Mouse (Mus musculus) retina, postnatal 1 day (tissue): ENCODE data around the gene Ube2v1.
"Not testable (repeated sequence)": the region's sequence is repeated elsewhere in the genome, so short reads cannot be mapped to it uniquely, and the experiment has no call there.

ENCODE experiments used
- DNase-seq: peaks from one replicate; pipeline ENCODE4 v3.0.0-alpha.2; 2012

Gene Ube2v1

DNA sequence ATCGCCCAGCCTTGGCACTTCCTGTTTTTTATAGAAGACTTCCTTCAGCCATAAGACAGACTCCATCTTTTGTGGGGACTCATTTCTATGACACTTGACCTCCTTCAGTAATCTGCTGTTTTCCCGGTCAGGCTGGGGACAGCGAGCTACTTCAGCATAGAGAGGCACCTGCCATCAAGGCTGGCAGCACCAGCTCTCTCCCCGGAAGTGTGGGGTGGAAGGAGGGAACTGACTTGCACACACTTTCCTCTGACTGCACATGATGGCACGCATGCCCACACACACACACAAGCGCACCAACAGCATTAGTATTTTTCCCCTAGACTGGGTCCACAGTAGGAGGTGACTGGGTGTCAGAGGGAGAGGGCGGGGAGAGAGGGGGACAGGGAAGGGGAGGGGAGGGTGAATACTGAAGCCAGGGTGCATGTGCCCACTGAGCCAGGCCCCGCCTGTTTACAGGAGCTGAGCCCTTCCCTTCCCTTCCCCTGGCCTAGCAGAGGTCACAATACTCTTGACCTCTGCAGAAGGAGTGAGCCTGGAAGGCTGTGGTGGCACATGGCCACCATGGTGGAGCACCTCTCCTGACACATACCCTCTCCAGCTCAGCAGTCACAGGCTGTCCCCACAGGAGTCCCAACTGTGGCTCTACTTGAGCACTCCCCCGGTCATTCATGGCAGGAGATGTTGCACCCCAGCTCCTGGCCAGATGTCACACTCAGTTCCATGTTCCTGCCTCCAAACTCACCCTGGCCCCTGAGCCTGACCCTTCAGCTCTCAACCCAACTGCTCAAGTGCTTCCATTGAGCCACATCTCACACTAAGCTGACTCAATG, 10.4 kb downstream of the Ube2v1 start:
- DNase-seq = no peak

DNA sequence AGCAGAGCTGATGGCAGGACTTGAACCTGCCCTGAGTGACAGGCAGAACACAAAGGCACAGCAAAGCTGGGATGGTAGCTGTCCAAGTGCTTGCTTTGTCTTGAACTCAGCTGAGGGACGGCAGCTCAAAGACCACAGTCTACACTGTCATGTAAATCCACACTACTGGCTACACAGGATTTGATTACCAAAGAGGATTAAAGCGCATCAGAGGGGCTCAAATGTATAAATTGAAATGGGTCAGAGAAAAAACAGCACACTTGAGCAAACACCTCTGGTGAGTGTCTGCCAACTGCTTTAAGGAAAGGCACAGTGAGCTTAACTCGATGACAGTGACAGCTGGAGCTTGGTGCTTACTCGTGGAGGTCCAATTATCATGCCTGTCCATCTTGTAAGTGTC, 14.4 kb downstream of the Ube2v1 start:
- peak; percentile 80 for DNase-seq

DNA sequence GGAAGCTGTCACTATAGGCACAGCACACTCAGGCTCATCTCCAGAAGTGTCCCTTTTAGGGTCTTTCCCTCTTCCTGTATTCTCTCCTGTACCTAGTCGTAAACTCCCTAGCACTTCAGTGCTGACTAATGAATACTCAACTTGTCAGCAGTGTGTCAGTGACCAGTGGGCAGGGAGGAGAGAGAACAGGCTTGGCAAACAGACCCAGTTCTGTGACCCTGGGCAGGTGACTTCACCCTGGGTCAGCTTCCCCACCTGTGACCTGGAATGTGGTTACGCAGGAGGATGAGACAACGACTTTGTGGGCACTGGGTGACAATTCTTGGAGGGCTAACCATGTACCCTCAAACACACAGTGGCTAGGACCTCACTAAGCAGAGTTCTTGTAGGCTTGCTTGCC, 14.9 kb downstream of the Ube2v1 start:
- no peak for DNase-seq

DNA sequence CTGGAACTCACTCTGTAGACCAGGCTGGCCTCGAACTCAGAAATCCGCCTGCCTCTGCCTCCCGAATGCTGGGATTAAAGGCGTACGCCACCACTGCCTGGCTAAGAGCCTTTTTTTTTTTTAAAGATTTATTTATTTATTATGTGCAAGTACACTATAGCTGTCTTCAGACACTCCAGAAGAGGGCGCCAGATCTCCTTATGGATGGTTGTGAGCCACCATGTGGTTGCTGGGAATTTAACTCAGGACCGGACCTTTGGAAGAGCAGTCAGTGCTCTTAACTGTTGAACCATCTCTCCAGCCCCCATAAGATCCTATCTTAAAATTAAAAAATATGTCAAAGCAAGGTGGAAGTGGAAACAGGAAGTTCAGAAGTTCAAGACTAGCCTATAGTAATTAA, 18.6 kb downstream of the Ube2v1 start:
- DNase-seq = not testable (repeated sequence)

DNA sequence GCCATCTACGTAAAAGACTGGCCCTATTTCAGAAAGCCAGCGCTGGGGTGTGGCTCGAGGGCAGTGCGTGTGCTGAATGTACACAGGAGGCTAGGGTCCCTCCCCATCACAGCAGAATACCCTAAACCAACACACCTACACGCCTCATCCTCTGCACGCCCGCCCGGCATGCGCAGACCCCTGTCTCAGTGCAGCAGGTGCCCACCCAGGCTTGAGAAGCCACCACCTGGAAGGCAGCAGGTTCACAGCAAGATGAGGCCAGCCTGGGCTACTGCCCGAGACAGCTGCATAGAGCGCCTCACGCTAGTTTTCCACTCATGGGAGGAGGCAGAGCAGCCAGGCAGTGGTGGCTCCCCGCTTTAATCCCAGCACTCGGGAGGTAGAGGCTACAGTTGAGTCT, 19.8 kb downstream of the Ube2v1 start:
- DNase-seq = no peak

DNA sequence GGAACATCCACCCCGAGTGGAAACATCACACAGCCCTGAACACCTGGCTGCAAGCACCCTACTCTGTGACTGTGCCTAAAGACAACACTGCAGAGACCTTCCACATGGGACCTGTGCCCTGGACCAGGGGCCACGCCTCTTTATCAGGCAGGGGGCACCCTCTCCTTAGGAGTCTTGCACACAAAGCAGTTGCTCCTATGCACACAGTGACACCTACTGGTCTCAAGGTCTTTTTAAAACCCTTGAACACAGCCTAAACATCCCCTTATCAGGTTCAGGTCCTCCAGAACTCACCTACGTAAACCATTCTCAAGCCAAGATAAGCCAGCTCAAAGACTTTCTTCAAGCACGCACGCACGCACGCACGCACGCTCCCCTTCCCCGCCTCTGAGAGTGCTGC, 20.6 kb downstream of the Ube2v1 start:
- DNase-seq = no peak

DNA sequence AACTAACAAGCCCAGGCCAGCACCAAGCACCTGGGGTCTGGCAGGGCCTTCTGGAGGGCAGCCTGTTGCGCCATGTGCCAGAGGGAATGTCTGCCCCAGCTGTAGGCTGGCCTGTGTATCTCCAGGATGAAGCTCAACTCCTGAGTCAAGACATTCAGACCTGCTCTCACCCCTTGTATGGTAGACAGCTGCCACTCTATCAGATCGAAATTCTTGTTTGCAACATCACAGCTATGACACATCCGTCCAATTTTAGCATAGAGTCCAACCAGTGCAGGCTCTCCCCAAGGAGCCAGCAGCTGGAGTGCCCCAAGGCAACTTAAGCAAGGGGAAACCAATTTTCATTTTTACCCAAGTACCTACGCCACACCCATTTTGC, 25.2 kb downstream of the Ube2v1 start:
- DNase-seq = no peak

DNA sequence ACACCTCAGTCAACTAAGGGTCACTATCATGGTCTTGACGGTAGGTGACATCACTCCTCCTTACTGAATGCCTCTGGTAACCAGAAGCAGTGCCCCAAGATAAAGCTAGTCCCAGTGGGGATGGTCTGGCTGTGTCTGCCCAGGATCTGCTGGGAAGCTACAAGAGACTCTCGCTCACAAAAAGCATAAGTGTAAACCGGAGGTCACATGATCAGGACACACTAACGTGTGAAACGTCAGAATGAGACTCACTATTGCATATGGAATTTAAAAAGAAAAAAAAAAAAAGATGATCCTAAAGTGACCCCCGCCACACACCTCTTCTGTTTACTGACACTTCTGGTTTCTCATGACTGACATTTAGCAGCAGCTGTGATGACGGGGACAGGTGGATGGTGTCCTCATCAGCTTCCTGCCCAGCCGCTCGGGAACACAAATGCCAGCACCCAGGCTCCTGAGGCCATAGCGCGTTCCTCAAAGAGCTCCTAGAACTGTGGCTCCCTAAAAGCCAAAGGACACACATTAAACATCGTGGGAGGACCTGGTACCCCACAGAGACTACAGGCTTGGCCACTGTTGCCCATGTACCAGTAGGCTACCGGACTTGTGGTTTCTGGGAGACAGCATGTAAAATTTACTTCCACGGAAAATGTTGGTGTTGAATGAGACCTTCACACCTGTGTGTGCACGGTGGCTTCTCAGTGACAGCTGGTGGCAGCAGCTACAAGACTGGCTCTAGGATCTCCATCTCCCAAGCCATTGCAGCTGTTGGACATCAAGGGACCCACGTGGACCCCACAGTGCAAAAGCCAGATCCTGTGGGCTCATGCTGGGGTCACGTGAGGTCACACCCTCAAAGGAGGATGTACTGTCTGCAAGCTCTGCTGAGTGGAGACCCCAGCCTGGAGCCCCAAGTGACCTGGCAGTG, 25.8 kb downstream of the Ube2v1 start:
- no peak for DNase-seq

DNA sequence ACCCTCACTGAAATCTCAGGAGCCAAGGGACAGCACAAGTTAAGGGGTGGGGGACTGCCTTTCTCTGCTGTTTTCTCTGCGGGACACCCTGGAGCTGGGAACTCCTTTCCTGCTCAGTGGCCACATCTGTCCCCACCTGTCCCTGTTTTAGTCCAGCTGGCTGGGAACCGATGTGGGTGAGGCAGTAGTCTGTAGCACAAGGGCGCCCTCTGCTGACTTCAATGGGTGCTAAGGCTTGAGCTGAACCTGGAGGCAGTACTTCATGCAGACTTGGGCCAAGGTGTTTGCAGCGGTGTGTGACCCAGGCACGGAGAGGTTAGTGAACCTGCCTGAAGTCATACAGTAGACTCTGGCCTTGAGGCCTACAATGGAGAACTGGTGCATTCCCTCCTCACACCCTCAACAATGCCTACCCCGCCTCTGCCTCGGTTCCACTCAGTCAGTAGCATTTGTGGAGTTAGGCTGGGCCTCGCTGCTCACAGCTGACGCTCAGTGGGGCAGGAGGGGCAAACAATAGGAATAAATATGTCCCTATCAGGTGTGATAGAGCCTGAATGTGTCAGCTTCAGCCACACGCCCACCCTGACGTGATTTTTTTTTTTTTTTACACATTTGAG, 26.6 kb downstream of the Ube2v1 start:
- peak; percentile 86 for DNase-seq

DNA sequence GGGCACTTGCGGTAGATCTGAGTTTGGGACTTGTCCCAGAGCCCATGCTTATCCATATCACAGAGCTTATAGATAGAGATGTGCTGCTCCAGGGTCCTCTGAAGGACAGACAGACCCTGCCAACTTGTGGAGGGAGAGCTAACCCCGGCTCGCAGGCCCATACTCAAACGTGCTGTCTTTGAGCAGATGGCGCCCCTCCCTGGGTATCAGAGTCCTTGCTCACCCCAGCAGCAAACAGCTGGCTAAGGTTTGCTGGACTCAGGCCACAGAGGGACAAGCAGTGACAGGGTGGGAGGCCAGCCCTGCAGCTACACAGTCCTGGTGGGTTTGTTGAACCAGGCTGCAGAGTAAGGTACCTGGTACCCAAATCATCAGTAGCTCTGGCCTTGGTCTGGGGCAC, 28.9 kb downstream of the Ube2v1 start:
- DNase-seq = no peak

DNA sequence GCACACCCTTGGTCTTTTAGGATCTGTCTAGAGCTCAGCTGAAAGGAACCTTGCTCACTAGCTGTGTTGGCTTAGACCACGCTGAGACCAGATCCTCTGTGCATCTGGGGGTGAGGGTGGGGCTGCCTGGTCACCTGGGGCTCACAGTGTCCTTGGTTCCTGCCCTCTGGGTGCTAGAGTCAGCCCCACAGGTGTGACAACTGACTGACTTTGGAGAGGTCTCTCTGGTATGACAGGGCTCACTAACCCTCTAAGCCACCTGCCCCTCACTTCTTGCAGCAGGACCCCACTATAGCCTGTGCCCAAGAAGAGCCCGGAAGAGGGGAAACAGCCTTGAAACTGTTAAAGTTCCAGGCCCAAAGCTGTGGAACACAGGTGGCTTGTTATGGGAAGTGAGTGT, 29.5 kb downstream of the Ube2v1 start:
- no peak for DNase-seq

DNA sequence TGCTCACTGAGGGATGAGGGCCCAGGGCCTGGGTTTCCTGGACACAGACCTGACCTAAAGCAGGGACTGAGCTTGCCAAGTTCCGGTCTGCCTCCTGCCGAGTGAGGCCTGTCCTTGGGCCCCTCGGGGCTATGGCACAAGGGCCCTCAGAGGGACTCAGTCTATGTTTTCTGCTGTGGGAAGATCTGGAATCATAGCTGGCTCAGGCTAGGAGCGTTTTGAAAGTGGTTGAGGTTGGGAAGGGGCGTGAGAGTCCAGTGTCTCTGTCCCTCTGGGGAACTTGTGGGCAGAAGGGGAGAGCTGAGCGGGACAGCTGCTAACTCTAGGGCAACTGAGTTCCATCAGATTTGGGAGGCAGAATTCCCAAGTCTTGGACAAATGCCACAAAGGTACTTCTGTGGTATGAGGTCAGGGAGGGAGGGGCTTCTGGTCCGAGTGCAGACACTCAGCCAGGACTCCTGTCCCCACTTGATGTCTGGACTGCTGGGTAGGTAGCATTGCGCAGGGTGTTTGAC, 31.4 kb downstream of the Ube2v1 start:
- no peak for DNase-seq

DNA sequence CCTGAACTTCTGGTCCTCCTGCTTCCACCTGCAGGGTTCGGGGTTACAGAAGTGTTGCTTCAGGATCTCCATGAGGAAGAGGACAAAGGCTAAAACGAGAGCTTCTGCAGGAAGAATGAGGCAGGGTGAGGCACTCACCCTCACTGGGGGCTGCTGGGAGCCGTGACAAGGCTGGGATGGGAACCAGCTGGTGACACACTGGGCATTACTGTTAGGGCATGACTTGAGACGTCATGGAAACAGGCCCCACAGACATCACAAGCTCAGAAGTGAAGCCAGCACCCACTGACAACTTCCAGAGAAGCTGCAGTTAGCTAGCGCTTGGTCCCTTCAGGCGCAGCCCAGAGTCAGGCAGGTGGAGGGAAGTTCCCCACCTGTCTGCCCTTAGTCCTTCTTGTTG, 32.0 kb downstream of the Ube2v1 start:
- no peak for DNase-seq

DNA sequence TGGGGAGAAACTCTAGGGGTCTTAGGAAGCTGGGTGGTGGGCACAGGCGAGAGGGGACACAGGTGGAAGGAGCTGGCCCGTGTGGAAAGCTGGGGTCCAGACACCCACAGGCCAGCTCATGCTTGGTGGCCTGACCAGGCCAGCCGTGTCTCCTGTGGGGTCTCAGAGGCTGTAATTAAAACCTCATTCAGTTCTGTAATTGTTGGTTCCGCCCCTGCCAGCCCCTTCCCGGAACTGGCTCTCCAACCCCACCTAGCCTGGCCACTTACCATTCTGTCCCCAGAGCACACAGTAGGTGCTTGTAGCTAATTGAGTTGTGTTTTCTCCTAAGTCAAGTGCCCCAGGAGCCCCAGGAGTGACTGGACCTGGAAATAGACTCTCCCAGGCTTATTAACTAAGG, 32.7 kb downstream of the Ube2v1 start:
- no peak for DNase-seq

DNA sequence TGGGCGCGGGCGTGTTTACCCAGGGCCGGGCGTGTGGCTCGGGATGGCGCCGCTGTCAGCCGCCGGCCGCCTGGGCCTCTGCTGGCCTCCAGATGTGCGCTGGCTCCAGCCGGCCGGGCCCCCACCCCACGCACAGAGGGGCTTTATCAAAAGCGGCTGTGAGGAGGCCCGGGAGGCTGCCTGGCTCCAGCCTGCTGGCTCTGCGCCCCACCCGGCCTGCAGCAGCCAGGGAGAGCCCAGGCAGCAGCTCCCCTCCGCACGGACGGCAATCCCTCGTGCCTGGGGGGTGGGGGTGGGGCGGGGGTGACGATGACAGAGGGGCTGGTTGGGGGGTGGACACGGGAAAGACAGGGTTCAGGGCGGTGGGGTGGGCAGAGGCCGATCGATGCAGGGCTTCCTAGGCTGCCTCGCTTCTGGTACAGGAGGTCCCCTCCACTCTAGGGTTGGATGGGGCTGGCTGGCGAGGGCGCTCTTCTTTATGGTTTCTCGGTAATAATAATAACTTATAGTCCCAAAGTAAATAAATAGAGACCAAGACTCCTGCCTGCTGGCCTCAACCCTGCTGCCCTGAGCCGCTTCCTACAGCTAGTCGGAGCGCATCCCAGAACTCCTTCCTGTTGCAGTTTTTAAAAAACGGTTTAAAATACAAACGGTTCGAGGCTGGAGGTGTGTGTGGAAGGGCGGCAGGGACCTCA, 34.3 kb downstream of the Ube2v1 start:
- no peak for DNase-seq

DNA sequence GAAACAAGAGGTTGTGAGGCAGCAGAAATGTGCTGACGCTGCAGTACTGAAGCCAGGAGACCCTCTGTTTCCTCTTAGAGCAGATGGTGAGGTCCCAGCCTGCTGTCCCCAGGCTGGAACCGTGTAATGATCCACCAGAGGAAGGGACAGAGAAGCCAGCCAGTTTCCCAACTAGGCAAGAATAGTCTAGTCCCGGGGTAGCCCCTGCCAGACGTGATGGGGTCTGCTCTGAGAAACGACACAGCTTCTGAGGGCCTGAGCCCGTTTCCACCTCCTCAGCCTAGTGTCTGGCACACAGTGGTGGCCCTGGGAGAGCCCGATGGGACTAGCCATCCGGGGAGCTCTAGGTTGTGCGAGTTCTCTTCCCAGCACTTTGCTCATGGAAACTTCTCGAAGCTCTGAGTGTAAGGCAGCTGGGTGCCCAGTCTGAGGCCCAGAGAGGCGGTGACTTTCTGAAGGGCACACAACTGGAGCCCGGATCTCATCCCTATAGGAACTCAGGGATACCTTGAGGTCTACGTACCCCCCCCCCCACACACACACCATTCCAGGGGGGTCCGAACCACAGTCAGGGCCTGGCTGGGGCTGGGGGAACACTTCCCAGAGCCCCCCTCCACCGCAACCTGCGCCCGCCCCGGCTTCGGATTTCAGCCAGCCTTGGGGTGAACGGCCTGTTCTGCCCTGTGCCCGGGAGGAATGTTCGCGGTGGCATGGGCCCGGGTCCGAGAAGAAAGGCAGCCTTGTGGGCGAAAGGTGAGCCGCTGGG, 35.0 kb downstream of the Ube2v1 start:
- no peak for DNase-seq

DNA sequence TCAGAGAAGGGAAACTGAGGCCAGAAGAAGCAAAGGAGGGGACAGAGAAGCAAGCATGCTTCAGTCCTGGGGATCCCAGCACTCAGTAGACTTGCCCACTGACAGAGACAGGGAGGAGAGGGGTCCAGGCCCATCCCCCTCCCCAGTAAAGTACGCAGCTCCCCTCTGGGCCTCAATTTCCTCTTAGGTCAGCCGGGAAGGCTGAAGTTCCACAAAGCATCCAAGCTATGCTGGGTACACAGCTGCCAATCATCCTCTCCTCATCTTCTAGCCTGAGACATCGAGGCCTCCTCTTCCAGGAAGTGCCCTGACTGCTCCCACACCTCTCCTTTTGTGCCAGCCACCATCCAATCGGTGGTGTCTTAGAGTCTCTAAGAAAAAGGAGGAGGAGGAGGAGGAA, 35.6 kb downstream of the Ube2v1 start:
- DNase-seq = no peak

DNA sequence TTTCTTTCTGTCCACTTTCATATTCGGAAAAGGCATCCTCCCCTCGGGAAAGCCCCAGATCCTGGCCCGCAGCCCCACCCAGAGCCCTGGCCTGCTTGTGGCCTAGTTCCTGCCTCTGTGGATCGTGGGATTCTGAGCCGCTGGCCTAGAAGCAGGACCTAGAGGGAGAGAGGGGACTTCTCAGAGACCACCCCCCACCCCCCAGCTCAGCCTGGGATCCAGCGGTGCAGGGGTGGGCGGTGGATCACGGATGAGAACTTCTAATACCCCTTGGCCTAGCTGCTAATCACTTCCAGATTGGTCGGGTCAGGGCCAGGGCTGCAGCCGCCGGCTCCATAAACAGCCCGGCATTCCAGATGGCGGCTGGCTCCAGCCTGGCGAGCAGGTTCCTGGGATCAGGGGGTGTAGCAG, 36.1 kb downstream of the Ube2v1 start:
- peak; percentile 73 for DNase-seq

DNA sequence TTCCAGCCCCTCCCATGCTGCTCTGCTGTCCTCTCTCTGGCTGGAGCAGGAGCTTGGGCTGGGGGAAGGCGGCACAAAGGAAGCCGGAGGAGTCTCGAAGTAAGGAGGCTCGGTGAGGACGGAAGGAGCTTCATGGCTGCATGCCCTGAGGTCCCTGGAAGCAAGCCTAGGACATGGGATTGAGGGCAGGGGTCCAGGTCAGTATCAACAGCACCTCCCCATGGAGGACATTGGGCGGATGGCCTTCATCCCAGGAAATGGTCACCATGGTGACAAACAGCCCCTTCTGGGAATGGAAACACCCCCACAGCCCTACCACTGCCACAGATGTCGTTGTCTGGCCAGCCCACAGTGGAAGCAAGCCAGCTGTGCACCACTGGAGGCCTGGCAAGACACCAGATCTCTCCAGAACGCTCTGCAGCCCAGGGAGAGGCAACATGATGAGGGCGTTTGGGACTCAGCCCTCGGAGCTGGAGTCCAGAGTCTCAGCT, 37.4 kb downstream of the Ube2v1 start:
- DNase-seq = no peak

DNA sequence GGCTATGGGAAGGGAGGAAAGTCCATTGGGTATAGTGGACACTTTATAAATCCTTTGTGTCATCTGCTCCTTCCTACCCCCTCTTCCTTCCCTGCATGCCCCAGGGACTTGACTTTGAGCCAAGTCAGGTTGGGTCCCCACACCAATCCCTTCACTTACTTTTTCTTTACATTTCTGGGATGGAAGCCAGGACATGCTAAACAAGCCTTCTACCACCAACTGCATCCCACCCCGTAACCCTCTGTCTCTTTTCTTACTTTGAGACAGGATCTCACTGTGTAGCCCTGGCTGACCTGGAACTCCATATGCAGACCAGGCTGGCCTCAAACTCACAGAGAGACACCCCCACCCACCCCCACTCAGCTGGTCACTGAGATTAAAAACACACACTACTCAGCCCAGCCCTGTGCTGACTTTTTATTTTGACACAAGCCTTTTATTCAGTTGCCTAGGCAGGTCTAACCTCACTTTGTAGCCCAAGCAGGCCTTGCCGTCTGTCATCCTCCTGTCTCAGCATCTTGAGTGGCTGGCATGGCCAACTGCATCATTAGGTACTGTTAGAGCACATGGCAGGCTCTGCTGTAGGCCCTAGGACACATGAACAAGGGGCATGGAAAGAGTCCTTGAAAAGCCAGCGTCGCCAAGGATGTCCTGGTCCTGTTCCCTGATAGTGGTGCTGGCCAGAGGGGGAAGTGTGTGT, 38.2 kb downstream of the Ube2v1 start:
- no peak for DNase-seq
